30 mouse cellular contexts compared by ENCODE assay signal in genomic region chr17:58572885-58573284, GRCm38 (mm10).
"Had no signal": no experiment of that assay in that cellular context is flagged by ENCODE, and none has a peak within 500 bp of the region (broad histone marks: within the 10 kb centered on the region; RNA-seq: fewer than 3 reads in every experiment).

No protein-coding gene starts in this region.

- H3K9ac ChIP-seq: heart, embryonic 12.5 days; heart, embryonic 13.5 days; heart, embryonic 15.5 days; hindbrain, embryonic 12.5 days; hindbrain, embryonic 13.5 days; hindbrain, embryonic 14.5 days; hindbrain, embryonic 15.5 days; intestine, embryonic 15.5 days; kidney, embryonic 15.5 days had no signal

- H3K4me2 ChIP-seq: heart, embryonic 11.5 days; heart, embryonic 12.5 days; heart, embryonic 13.5 days; heart, embryonic 15.5 days; hindbrain, embryonic 12.5 days; hindbrain, embryonic 13.5 days; hindbrain, embryonic 14.5 days; hindbrain, embryonic 15.5 days; intestine, embryonic 15.5 days; kidney, embryonic 15.5 days had no signal

- DNase-seq: heart, postnatal 10 days; heart, postnatal 14 days; heart, postnatal 36 days; heart, postnatal 4 days; kidney, adult 11 months; kidney, adult 18-20 months; kidney, adult 2 months; kidney, adult 8-10 months; kidney, adult 9 months; kidney, postnatal 10 days; kidney, postnatal 14 days; kidney, postnatal 36 days; kidney, postnatal 4 days; layer of hippocampus, adult 9-11 months; layer of hippocampus, postnatal 36 days had no signal

- H3K4me1 ChIP-seq: heart, embryonic 12.5 days; heart, embryonic 13.5 days; heart, embryonic 15.5 days; hindbrain, embryonic 10.5 days; hindbrain, embryonic 12.5 days; hindbrain, embryonic 13.5 days; hindbrain, embryonic 15.5 days; intestine, embryonic 15.5 days; kidney, embryonic 15.5 days had no signal

- H3K9me3 ChIP-seq: heart, embryonic 13.5 days; heart, embryonic 15.5 days; hindbrain, embryonic 10.5 days; hindbrain, embryonic 12.5 days; hindbrain, embryonic 13.5 days; hindbrain, embryonic 15.5 days; intestine, embryonic 15.5 days; kidney, embryonic 15.5 days had no signal

- H3K27me3 ChIP-seq: heart, embryonic 12.5 days; heart, embryonic 13.5 days; heart, embryonic 15.5 days; hindbrain, embryonic 12.5 days; hindbrain, embryonic 13.5 days; hindbrain, embryonic 15.5 days; intestine, embryonic 15.5 days; kidney, embryonic 15.5 days had no signal

- H3K4me3 ChIP-seq: heart, embryonic 12.5 days; heart, embryonic 13.5 days; heart, embryonic 15.5 days; hindbrain, embryonic 10.5 days; hindbrain, embryonic 12.5 days; hindbrain, embryonic 13.5 days; hindbrain, embryonic 15.5 days; intestine, embryonic 15.5 days; kidney, embryonic 15.5 days; layer of hippocampus, adult 2 months; left cerebral cortex, adult 2 months had no signal

- H3K36me3 ChIP-seq: heart, embryonic 12.5 days; heart, embryonic 13.5 days; heart, embryonic 15.5 days; hindbrain, embryonic 10.5 days; hindbrain, embryonic 12.5 days; hindbrain, embryonic 13.5 days; hindbrain, embryonic 15.5 days; intestine, embryonic 15.5 days; kidney, embryonic 15.5 days had no signal

- H3K27ac ChIP-seq: heart, embryonic 13.5 days; heart, embryonic 15.5 days; hindbrain, embryonic 10.5 days; hindbrain, embryonic 12.5 days; hindbrain, embryonic 13.5 days; hindbrain, embryonic 14.5 days; hindbrain, embryonic 15.5 days; hindbrain, postnatal 0 days; intestine, embryonic 15.5 days; kidney, embryonic 15.5 days; kidney, postnatal 0 days; layer of hippocampus, adult 2 months; left cerebral cortex, adult 2 months had no signal
